Comparison of ENCODE assay signal across 14 mouse cellular contexts in the genomic region with DNA sequence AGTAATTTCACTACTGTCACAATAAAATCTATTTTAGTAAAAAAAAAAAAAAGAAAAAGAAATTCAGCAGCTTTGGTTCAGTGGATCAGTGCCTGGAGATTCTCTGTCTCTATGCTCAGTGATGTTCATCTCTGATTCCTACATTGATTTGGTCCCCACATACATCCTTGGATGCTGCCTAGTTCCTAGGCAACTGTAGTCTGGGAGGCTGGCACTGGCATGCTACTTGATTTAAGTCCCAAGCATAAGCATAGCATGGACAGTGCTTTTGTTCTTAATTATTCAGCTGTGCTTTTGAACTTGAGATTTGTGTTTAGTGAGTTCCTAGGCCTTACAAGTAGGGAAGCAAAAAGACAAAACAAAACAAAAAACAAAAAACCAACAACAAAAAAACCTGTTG.
DNase-seq lines count a peak whose midpoint lies in the region; ATAC-seq lines count a peak whose summit lies in the region.
"Had no signal": no experiment of that assay in that cellular context is flagged by ENCODE, and none has a peak within 500 bp of the region (broad histone marks: within the 10 kb centered on the region; RNA-seq: fewer than 3 reads in every experiment).

No protein-coding gene starts in this region.

- ATAC-seq in forebrain, embryonic 13.5 days = 0 out of 2 replicates have a peak, but pooled peaks have one; percentile 53
- ATAC-seq: intestine, embryonic 16.5 days had no signal

- no peaks in the 10 kb centered on the region for H3K4me1 ChIP-seq in forebrain, embryonic 13.5 days
- H3K4me1 ChIP-seq: embryonic facial prominence, embryonic 15.5 days had no signal

- no peaks in the 10 kb centered on the region for H3K27me3 ChIP-seq in forebrain, embryonic 13.5 days
- H3K27me3 ChIP-seq: embryonic facial prominence, embryonic 15.5 days had no signal

- intact Hi-C loops in left cerebral cortex, postnatal 14 days (cut with DNase I) = loop anchor here (5.0 kb wide), 1 partner anchor 928 kb away; a partner anchor contains a TSS

- no peak overlapping the region for H3K27ac ChIP-seq in forebrain, embryonic 13.5 days
- H3K27ac ChIP-seq: embryonic facial prominence, embryonic 15.5 days had no signal

- no peaks in the 10 kb centered on the region for H3K9me3 ChIP-seq in forebrain, embryonic 13.5 days (replicated peaks)
- H3K9me3 ChIP-seq: embryonic facial prominence, embryonic 15.5 days had no signal

- H3K4me3 ChIP-seq in forebrain, embryonic 13.5 days = no peak overlapping the region
- H3K4me3 ChIP-seq: embryonic facial prominence, embryonic 15.5 days had no signal

- H3K9ac ChIP-seq in forebrain, embryonic 13.5 days = no peak overlapping the region
- H3K9ac ChIP-seq: embryonic facial prominence, embryonic 15.5 days had no signal

- H3K36me3 ChIP-seq in forebrain, embryonic 13.5 days (ENCODE audit: poor library complexity, severe bottlenecking) = no peaks in the 10 kb centered on the region
- H3K36me3 ChIP-seq: embryonic facial prominence, embryonic 15.5 days had no signal

- no peak overlapping the region for H3K4me2 ChIP-seq in forebrain, embryonic 13.5 days
- H3K4me2 ChIP-seq: embryonic facial prominence, embryonic 15.5 days had no signal

- DNase-seq in left cerebral cortex, postnatal 14 days (ENCODE audit: low spot score in 2 of 2) = peak; percentile 9 to 21
- no peak for DNase-seq in left cerebral cortex, adult 11 months (ENCODE audit: low spot score)
- peak; percentile 13 for DNase-seq in brain, adult 2 months (ENCODE audit: low read depth, low spot score)
- DNase-seq in mesoderm, embryonic 11.5 days (ENCODE audit: low read depth, low spot score) = peak; percentile 43
- DNase-seq in adrenal gland, postnatal 25 days = no peak
- DNase-seq in layer of hippocampus, postnatal 14 days (ENCODE audit: low spot score in 2 of 2) = no peak
- DNase-seq: cerebellum, postnatal 10 days; layer of hippocampus, postnatal 36 days; left cerebral cortex, postnatal 4 days; liver; lung, postnatal 10 days had no signal

Comparison
In these comparisons a context has a peak if more than half of its experiments do, and no peak if none do; other contexts are left out.
1. DNase-seq: peak in left cerebral cortex, postnatal 14 days (2 of 2), brain, adult 2 months (single experiment) and mesoderm, embryonic 11.5 days (single experiment); none in left cerebral cortex, adult 11 months (single experiment), adrenal gland, postnatal 25 days (single experiment) and layer of hippocampus, postnatal 14 days (0 of 2).